Mouse (Mus musculus): ENCODE data around the gene Ankrd12. TPM values are rescaled to one million over a fixed set of nuclear protein-coding genes. Genes with fewer than 3 reads are reported as not detected.

The Ankrd12 gene
- 100 to 1,000 TPM; 272 to 293 TPM for total RNA-seq (2021)
- long read RNA-seq, full-length matches to known transcripts, result 1 of 9 reads
- long read RNA-seq, partial matches to known transcripts, result 4 of 9 reads
- long read RNA-seq, other reads (novel, unspliced or antisense), result 4 of 9 reads

GRCm38 (mm10) chr17:66076934-66077333 lies at the start of gene Ankrd12:
Ankrd12 (minus strand) TSS chr17:66077089.
- DNase-seq (ENCODE audit: low spot score in 2 of 2), result peak; percentile 94 to 97

GRCm38 (mm10) chr17:66125211-66125610 lies 48.3 kb upstream of the Ankrd12 start:
- DNase-seq (ENCODE audit: low spot score in 2 of 2), result no peak

DNA sequence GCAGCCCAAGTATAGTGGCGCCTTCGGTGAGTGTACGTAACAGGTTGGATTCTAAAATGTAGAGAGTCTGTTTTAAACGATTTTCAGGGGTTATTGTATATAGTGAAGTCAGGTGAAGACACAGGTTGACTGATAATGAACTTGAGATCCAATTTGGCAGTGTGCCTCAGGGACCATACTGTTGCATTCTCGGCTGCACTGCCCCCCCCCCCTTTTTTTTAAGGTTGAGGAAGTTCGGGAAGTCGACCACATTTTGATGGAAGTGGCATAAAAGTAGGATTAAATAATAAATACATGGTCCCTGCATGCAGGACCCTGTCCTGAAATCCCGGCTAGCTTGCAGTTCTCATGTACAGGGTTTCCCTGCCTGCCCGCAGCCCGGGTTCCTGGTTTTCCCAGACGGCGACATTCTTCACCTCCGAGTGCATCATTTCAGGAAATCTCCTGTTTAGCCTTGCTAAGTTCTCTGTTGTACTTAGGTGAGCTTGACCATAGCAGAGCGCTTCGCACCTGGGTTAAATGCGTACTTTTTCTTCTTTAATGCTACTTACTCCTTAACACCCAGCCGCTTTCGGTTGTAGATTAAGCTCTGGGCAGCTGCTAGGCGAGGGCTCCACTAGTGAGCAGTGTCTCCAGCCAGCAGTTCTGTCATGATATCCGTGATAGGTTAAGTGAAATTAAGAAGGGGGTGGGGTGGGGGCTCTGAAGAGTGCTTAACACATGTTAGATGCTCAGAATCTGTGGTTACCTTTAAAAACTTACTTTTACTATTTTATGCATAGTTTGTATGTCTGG lies 47.1 kb upstream of the Ankrd12 start:
- DNase-seq (ENCODE audit: low spot score in 2 of 2), result no peak

- peak; percentile 86 to 92 for DNase-seq (ENCODE audit: low spot score in 2 of 2)
Measured at GRCm38 (mm10) chr17:66123066-66123815, 46.4 kb upstream of the Ankrd12 start, which contains the start of gene Ddx11. Ddx11 (plus strand) TSS chr17:66123520.

GRCm38 (mm10) chr17:66120701-66121100 lies 43.8 kb upstream of the Ankrd12 start:
- DNase-seq (ENCODE audit: low spot score in 2 of 2), result no peak

DNA sequence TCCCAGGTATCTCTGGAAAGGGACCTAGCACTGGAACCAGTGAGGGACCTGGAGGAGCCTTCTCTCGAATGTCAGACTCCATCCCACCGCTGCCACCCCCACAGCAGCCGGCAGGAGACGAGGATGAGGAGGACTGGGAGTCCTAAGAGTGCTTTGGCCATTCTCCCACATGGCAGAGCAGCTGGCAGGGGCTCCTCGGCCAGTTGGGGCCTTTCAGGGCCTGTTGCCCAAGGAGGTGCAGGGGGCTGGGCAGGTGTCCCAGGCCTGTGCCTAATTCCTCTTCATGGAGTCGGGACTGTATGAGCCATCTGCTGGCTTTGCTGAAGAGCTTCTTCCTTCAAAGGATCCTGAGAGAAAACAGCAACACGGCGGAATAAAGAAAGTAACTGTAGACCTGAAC lies 42.1 kb upstream of the Ankrd12 start:
- no peak for DNase-seq (ENCODE audit: low spot score in 2 of 2)

DNA sequence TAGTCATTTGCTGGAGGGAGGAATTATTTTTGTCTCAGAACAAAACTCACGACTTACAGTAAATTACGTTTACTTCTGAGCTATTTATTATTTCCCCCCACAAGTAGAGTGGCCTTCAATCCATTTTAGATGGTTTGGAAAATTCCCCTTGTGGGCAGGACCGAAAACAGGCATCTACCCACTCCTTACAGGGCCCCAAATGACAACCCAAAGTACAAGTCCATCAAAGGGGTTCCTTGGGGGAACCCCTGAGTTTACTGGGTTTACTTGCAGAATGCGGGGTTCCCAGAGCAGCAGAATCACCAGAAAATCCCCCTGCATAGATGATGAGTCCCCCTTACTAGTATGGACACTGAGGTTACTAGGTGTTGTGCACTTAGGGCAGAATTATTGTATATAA lies 35.3 kb upstream of the Ankrd12 start:
- no peak for DNase-seq (ENCODE audit: low spot score in 2 of 2)

- peak; percentile 82 to 90 for DNase-seq (ENCODE audit: low spot score in 2 of 2)
Measured at GRCm38 (mm10) chr17:66111402-66111959, 34.6 kb upstream of the Ankrd12 start, which contains the start of gene Washc1. Washc1 (plus strand) TSS chr17:66111545.

DNA sequence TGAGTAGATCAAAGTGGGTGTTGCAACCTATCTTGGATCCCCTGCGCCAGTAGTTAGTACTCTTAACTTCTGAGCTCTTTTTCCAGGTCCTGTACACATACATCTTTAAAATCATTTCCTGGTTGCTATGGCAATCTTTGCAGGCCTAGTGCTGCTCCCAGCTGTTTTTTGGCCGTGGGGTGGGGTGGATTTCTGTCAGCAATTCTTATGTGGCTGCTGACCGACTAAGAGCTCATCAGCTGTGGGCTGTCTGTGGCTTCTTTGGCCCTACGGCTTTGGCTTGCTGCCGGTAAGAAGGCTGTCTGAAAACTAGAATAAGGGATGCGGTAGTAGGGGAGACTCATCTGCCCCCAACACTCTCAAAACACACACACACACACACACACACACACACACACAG lies 33.9 kb upstream of the Ankrd12 start:
- DNase-seq (ENCODE audit: low spot score in 2 of 2), result no peak

DNA sequence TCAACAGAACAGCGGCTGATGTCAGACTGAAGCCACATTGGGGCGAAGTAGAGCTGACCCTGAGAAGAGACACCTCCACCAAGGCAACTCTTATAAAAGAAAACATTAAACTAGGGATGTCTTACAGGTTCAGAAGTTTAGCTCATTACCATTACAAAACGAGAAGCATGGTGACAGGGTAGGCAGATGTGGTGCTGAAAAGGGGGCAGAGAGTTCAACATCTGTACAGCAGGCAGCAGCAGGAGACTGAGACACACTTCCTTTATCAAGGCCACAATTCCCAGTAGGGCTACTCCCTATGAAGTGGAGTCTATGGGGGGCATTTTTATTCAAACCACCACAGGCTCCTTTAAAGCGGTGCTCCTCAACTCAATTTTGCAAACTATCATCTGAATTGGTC lies 31.3 kb upstream of the Ankrd12 start:
- no peak for DNase-seq (ENCODE audit: low spot score in 2 of 2)

DNA sequence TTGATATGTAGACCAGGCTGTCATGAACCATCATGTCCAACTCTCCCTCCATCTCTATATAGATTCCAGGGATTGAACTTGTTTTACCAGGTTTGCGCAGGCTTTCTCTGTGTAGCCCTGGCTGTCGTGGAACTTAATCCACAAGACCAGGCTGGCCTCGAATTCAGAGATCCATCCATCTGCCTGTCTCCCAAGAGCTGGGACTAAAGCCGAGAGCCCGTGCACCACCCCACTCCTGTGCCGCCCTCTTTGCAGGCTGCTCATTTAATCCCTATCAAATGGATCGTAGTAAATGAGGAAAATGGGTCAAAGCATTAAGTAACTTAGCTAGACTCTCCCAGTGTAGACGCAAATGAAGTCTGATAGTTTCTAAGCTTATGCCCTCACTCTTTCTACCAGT lies 30.6 kb upstream of the Ankrd12 start:
- DNase-seq (ENCODE audit: low spot score in 2 of 2), result no peak

DNA sequence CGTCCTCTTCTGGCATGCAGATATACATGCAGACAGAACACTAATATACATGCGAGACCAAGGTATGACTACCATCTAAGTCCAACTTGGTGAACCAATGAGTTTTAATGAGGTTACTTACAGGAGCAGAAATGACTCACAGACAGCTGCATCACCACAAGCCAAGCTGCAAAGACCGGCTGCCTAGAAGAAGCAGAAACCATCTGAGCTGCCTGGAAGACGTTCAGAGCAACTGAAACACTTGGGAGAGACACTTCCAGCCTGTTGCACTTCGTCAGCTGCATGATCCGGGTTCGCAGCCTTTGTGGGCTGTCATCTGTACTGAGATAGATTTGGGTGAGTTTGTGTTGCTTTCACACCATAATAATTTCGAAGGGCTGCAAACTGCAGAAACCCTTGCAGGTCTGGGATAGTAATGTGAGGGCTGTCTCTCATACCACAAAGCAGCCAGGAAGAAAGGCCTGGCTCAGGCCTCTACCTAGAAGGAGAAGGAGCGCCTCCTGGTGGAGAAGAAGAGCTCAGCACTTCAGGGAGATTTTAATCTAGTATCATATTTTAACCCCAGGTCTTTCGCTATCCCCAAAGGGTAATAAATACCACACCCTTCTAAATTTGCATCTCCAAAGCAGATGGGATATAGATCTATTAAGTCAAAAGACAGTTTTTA lies 29.8 kb upstream of the Ankrd12 start:
- peak in 1 of 2 experiments; percentile 69 for DNase-seq (ENCODE audit: low spot score in 2 of 2)

GRCm38 (mm10) chr17:66104076-66104475 lies 27.2 kb upstream of the Ankrd12 start:
- DNase-seq (ENCODE audit: low spot score in 2 of 2), result no peak

- DNase-seq (ENCODE audit: low spot score in 2 of 2), result peak; percentile 90 to 94
Measured at GRCm38 (mm10) chr17:66101380-66102330, 24.8 kb upstream of the Ankrd12 start, which contains the start of gene Ndufv2. Ndufv2 (minus strand) TSS chr17:66101559.

DNA sequence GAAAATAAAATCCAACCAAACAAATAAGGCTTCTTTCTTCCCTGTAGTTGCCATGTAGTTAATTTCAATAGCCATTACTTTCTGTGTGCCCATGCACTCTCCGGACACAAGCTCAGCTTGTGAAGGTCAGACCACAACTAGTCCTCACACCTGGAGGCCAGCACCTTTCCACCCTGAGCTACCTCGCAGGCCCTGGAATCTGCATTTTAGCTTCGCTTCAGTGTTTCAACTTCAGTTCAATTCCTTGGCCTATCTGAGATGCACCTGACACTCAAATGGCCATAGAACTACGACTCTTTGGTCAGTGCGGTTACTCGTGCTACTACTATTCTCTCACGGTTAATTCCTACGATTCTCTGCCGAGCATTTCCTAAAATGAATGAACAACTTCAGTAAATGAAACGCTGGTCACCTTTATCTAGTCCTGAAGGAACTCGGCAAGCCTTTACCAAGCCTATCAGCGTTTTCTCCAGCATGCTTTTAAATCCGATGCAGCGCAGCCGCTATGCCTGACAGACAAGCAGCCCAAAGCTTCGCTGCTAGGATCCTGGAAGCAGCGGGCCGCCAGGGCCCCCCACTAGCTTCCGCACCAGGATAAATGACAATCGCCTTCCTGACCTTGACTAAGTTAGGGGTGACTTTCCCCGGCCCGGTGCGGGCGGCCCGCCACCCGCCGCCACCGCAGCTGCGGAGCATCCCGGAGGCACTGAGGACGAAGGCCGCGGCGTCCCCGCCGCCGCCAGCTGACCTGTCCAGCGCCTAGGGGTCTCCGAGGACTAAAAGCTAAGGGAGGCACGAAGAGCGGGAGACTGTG lies 23.9 kb upstream of the Ankrd12 start:
- DNase-seq (ENCODE audit: low spot score in 2 of 2), result no peak

- no peak for DNase-seq (ENCODE audit: low spot score in 2 of 2)
Measured at GRCm38 (mm10) chr17:66092664-66093063, 15.8 kb upstream of the Ankrd12 start.

GRCm38 (mm10) chr17:66092065-66092464 lies 15.2 kb upstream of the Ankrd12 start:
- no peak for DNase-seq (ENCODE audit: low spot score in 2 of 2)

- no peak for DNase-seq (ENCODE audit: low spot score in 2 of 2)
Measured at GRCm38 (mm10) chr17:66091392-66091791, 14.5 kb upstream of the Ankrd12 start.

GRCm38 (mm10) chr17:66090251-66090650 lies 13.4 kb upstream of the Ankrd12 start:
- DNase-seq (ENCODE audit: low spot score in 2 of 2), result no peak

All from layer of hippocampus, adult 18-20 months (tissue).